Comparison of ENCODE assay signal across 8 mouse cellular contexts in the genomic region with DNA sequence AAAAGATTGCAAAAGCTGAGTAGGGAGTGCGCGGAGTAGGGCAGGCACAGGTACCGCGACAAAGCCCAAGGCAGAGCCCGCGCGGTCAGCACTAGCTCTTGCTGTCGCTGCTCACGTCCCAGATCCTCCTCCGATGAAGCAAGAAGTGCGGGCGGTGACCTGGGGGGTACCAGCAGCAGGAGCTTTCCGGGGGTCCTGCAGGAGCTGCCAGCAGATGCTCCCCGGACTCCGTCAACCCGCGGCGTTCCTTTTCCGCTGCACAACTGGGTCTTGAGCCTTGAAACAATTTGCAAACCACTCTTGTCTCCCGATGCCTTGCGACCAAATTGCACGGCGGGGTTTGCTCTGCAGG. TPM values are rescaled to one million over a fixed set of nuclear protein-coding genes. Genes with fewer than 3 reads are reported as not detected.
A peak's percentile ranks its signal among the peaks of the same experiment; 100 is the strongest.
DNase-seq lines count a peak whose midpoint lies in the region; ATAC-seq and TF ChIP-seq lines count a peak whose summit lies in the region.

No protein-coding gene starts in this region.

- H3K9me3 ChIP-seq in forebrain, embryonic 14.5 days (replicated peaks; ENCODE audit: control insufficient read depth, low read length), result no peaks in the 10 kb centered on the region
- H3K9me3 ChIP-seq in hindbrain, embryonic 16.5 days (ENCODE audit: control insufficient read depth, low read length), result no peaks in the 10 kb centered on the region
- H3K9me3 ChIP-seq in lung, postnatal 0 days (ENCODE audit: low read length), result no peaks in the 10 kb centered on the region

- peak overlapping the region; percentile 96 for H3K27ac ChIP-seq in forebrain, embryonic 14.5 days (ENCODE audit: low read depth, low read length)
- peak overlapping the region; percentile 99 for H3K27ac ChIP-seq in hindbrain, embryonic 16.5 days (ENCODE audit: low read depth, low read length)
- peak overlapping the region; percentile 94 for H3K27ac ChIP-seq in lung, postnatal 0 days (ENCODE audit: low read length)

- H3K4me2 ChIP-seq in forebrain, embryonic 14.5 days (ENCODE audit: low read length), result peak overlapping the region; percentile 57
- H3K4me2 ChIP-seq in hindbrain, embryonic 16.5 days (ENCODE audit: low read length), result peak overlapping the region; percentile 78
- peak overlapping the region; percentile 75 for H3K4me2 ChIP-seq in lung, postnatal 0 days (replicated peaks; ENCODE audit: low read depth, low read length)

- no peak for TF ChIP-seq EP300 in lung, postnatal 0 days (IDR thresholded peaks at IDR 0.05)

- 1% methylated on average over 23 of the region's 23 CpGs for WGBS in forebrain, embryonic 14.5 days
- WGBS in hindbrain, embryonic 16.5 days, result 0% methylated on average over 23 of the region's 23 CpGs
- WGBS in lung, postnatal 0 days, result under 1% methylated on average over 23 of the region's 23 CpGs

- peak overlapping the region; percentile 91 for H3K4me3 ChIP-seq in forebrain, embryonic 14.5 days (ENCODE audit: low read depth, low read length)
- peak overlapping the region; percentile 85 for H3K4me3 ChIP-seq in hindbrain, embryonic 16.5 days (ENCODE audit: low read length)
- peak overlapping the region; percentile 69 for H3K4me3 ChIP-seq in lung, postnatal 0 days (ENCODE audit: low read depth, low read length)

- no peak for TF ChIP-seq CTCF in lung, postnatal 0 days (IDR thresholded peaks at IDR 0.05)

- H3K4me1 ChIP-seq in forebrain, embryonic 14.5 days (ENCODE audit: control insufficient read depth, insufficient read depth, low read length), result peaks cover 12% of the 10 kb centered on the region
- peaks cover 7% of the 10 kb centered on the region for H3K4me1 ChIP-seq in hindbrain, embryonic 16.5 days (ENCODE audit: control insufficient read depth, insufficient read depth, low read depth, low read length)
- H3K4me1 ChIP-seq in lung, postnatal 0 days (ENCODE audit: insufficient read depth, low read depth, low read length), result 0 out of 2 replicates have a peak, but pooled peaks cover 3% of the 10 kb centered on the region

- peak overlapping the region; percentile 99 for H3K9ac ChIP-seq in forebrain, embryonic 14.5 days (ENCODE audit: low read length)
- peak overlapping the region; percentile 95 for H3K9ac ChIP-seq in hindbrain, embryonic 16.5 days (ENCODE audit: low read depth, low read length)
- H3K9ac ChIP-seq in lung, postnatal 0 days (replicated peaks; ENCODE audit: low read depth), result peak overlapping the region; percentile 82

- H3K36me3 ChIP-seq in forebrain, embryonic 14.5 days (ENCODE audit: control insufficient read depth, insufficient read depth, low read length), result no peaks in the 10 kb centered on the region
- H3K36me3 ChIP-seq in hindbrain, embryonic 16.5 days (ENCODE audit: control insufficient read depth, insufficient read depth, low read length), result no peaks in the 10 kb centered on the region
- no peaks in the 10 kb centered on the region for H3K36me3 ChIP-seq in lung, postnatal 0 days (ENCODE audit: insufficient read depth, low read length)

- peak; percentile 24 for ATAC-seq in forebrain, embryonic 14.5 days
- ATAC-seq in hindbrain, embryonic 16.5 days, result peak; percentile 34
- peak; percentile 20 for ATAC-seq in lung, postnatal 0 days
- no peak for ATAC-seq in monocyte, adult 5-6 weeks (replicated peaks; ENCODE audit: insufficient number of reproducible peaks, low FRiP score, low TSS enrichment, poor library complexity, severe bottlenecking)

- no peaks in the 10 kb centered on the region for H3K27me3 ChIP-seq in forebrain, embryonic 14.5 days (replicated peaks; ENCODE audit: control insufficient read depth, insufficient read depth, low read length)
- no peaks in the 10 kb centered on the region for H3K27me3 ChIP-seq in hindbrain, embryonic 16.5 days (replicated peaks; ENCODE audit: control insufficient read depth, insufficient read depth, low read length)
- 0 out of 2 replicates have a peak, but pooled peaks cover 3% of the 10 kb centered on the region for H3K27me3 ChIP-seq in lung, postnatal 0 days (replicated peaks; ENCODE audit: insufficient read depth, low read length)

- peak; percentile 97 for DNase-seq in heart, adult 11 months
- DNase-seq in heart, adult 9 months (ENCODE audit: low spot score in 2 of 2), result no peak
- DNase-seq in ZHBTc4 (ENCODE audit: low read depth, low spot score), result peak; percentile 64
- DNase-seq in forebrain, embryonic 14.5 days (ENCODE audit: low spot score), result no peak
- DNase-seq in lung, postnatal 0 days (ENCODE audit: low spot score), result no peak
- DNase-seq in right cerebral cortex, postnatal 14 days, result peak; percentile 39

RNA-seq across cellular contexts. Expression of a gene that starts 0.5 kb away (rescaled TPM):
- 87.4 and 100 TPM in 2 replicates for polyA plus RNA-seq in forebrain, embryonic 14.5 days (2014; fragmentation: Nextera tagmentation; extraction: Ambion mirVana)
- 124 and 142 TPM in 2 replicates for polyA plus RNA-seq in hindbrain, embryonic 16.5 days (2015; fragmentation: Nextera tagmentation; extraction: Ambion mirVana)
- polyA plus RNA-seq in lung, postnatal 0 days (2015; fragmentation: Nextera tagmentation; extraction: Ambion mirVana), result 36.4 and 42.0 TPM in 2 replicates
- 4.4 to 12.6 TPM (median 5.5 TPM) in 3 replicates for total RNA-seq in monocyte, adult 5-6 weeks (2017)

Comparison
In these comparisons a context has a peak if more than half of its experiments do, and no peak if none do; other contexts are left out.
1. DNase-seq: peak in heart, adult 11 months (single experiment), ZHBTc4 (single experiment) and right cerebral cortex, postnatal 14 days (single experiment); none in heart, adult 9 months (0 of 2), forebrain, embryonic 14.5 days (single experiment) and lung, postnatal 0 days (single experiment).
2. Peak in every context shown above with its lines, with median percentiles within 50 percentile points of each other: H3K27ac ChIP-seq, H3K4me2 ChIP-seq, H3K4me3 ChIP-seq and H3K9ac ChIP-seq.